Mouse (Mus musculus): Measurements from ENCODE around the gene Ptprn2.

Ptprn2 gene

DNA sequence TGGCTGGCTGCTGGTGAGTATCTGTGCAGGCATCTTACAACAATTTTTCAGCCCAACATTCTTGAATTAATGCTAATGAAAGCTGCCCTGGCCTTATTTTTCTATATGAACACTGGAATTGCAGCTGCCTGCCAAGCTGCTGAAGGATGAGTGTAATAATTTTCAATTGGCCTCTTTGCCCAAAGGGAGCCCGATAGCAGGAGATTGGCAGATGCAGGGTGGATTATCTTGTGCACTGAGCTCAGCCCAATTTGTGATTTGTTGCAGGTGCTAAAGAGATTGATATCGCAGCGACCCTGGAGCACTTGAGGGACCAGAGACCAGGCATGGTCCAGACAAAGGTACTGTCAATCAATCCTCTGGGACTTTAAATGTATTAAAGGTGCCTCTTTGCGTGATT lies 783.8 kb downstream of the Ptprn2 start:
- in situ Hi-C loops (cut with MboI; ENCODE audit: low pct_unique_long_range_greater_than_20kb in 1 of 2, low sequenced_read_pairs in 2 of 2, unreplicated experiment in 1 of 2): no loop called here

DNA sequence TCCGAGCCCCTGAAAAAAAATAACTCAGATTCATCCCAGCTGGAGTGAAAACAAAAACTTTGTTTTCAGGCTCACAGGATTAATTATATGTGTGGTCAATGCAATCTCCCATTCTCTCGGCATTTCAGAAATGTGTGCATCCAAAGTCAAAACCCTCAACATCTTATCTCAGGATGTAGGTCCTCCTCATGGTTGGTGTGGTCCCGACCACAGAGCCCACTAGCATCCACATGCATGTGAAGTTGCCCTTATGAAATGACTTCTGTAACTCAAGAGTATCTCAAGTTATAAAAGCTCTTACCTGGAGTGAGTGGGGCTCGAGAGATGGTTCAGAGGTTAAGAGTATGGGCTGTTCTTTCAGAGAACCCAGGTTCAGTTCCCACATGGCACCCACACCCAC lies 784.7 kb downstream of the Ptprn2 start:
- in situ Hi-C loops (cut with MboI; ENCODE audit: low pct_unique_long_range_greater_than_20kb in 1 of 2, low sequenced_read_pairs in 2 of 2, unreplicated experiment in 1 of 2): no loop called here

DNA sequence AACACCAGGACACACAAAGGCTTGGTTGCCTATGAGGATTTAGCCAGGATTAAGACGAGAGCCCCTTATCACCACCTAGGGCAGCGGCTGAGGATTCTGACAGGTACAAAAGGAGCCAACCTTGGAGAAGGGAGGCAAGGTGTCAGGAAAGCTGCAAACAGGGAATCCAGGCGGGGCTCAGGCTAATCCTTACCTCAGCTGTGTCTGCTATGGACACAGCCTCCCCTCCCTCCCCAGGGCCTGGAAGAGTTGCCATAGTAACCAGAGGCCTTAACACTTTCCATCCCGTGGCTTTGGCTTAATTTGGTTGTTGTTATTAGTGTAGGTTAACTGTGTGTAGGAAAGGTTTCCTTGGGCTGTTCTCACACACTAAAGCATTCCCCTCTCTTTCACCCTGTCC lies 787.6 kb downstream of the Ptprn2 start:
- in situ Hi-C loops (cut with MboI; ENCODE audit: low pct_unique_long_range_greater_than_20kb in 1 of 2, low sequenced_read_pairs in 2 of 2, unreplicated experiment in 1 of 2): no loop called here

DNA sequence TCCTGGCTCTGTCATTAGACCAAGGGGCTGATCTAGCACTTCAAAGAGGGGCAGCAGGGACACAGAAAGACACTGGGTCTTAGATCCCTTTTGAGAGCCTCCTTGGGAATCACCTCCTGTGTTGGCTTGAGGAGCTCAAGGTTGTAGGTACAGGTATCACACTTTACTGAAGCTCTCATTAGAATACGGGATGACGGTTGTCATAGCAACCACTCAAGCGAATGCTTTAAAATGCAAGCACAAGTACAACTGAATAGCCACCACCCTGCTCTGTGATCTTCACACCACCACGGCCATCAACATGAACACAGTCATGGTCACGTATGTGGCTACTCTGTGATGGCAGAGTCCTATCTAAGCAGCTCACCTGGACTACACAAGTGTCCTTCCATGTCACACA lies 789.1 kb downstream of the Ptprn2 start:
- in situ Hi-C loops (cut with MboI; ENCODE audit: low pct_unique_long_range_greater_than_20kb in 1 of 2, low sequenced_read_pairs in 2 of 2, unreplicated experiment in 1 of 2): no loop called here

DNA sequence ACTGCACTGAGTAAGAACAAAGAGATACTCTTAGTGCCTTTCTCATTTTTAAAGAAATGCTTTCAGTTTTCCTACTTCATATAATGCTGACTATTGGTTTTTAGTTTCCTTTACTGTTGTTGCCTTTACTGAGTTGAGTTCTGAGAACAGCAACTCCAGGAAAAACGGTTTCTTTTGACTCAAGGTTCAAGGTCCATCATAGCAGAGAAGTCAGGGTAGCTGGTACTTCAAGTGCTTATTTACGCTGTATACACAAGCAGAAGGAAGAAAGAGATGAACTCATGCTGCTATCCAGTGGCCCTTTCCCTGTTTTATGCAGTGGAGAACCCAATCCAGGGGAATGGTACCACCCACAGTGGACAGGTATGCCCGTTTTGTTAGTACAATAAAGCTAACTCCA lies 795.3 kb downstream of the Ptprn2 start:
- in situ Hi-C loops (cut with MboI; ENCODE audit: low pct_unique_long_range_greater_than_20kb in 1 of 2, low sequenced_read_pairs in 2 of 2, unreplicated experiment in 1 of 2): no loop called here

DNA sequence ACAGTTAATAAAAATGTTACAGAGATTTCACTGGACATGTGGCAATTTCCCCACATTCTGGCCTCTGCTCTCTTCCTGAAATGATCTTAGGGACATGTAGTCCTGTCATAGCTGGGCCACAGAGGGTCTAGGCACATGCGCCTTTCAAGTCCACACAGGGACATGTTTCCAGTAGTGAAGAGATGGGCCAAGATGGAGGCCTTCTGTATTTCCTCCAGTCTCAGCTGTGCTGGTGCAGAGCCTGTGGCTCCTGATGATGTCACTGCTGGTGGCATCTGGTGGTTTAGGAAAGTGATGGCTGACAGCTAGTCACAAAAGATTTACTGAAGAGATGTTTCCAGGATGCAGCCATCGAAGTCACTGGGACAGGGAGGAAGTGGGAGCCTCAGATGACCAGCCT lies 797.1 kb downstream of the Ptprn2 start:
- in situ Hi-C loops (cut with MboI; ENCODE audit: low pct_unique_long_range_greater_than_20kb in 1 of 2, low sequenced_read_pairs in 2 of 2, unreplicated experiment in 1 of 2): no loop called here

DNA sequence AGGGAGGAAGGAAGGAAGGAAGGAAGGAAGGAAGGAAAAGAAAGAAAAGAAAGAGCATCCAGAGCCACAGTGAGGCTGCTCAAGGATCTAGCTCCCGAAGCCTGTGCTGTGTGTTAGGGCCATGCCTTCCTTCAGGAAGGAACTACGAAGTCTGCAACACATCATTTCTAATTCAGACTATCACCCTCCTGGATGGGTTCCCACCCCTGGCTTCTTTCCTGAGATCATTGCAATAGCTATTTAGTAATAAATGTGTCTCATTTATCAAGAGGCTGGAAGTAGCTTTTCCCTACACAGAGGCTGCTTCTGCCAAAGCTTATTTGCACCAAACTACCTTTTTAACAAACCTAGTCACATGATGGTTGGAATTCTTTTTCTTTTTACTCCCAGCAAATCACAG lies 801.9 kb downstream of the Ptprn2 start:
- in situ Hi-C loops (cut with MboI; ENCODE audit: low pct_unique_long_range_greater_than_20kb in 1 of 2, low sequenced_read_pairs in 2 of 2, unreplicated experiment in 1 of 2): no loop called here

DNA sequence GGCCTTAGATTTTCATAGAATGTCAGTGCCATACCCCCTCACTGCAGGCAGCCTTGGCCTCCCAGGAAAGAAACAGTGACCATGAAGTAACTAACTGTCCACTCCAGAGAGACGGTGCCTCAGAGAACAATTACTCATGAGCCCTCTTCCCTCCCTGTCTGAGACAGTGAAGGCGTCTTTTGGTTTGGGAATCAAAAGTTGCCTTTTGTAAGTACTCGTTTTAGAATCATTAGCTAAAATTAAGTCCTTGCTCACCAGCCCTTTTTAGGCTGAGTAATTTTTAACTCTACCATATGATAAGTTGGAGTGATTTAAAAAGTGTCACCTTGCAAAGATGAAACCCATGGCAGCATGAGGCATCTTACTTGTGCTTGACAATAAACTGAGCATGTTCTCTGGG lies 806.4 kb downstream of the Ptprn2 start:
- in situ Hi-C loops (cut with MboI; ENCODE audit: low pct_unique_long_range_greater_than_20kb in 1 of 2, low sequenced_read_pairs in 2 of 2, unreplicated experiment in 1 of 2): no loop called here

DNA sequence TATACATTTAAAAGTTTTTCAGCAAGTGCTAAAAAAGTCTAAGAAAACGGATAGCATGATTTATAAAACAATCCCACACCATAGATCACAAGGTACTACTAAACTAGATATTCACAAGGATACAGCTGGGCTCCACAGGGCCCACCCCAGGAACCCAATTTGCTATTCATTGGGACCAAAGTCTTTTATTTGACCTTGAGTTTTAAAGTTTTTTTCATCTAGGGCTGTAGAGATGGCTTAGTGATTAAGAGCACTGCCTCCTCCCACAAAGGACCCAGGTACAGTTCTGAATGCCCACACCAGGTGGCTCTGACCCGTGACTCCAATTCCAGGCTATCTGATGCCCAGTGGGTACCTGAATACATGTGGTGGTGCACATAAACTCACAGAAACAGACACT lies 811.3 kb downstream of the Ptprn2 start:
- in situ Hi-C loops (cut with MboI; ENCODE audit: low pct_unique_long_range_greater_than_20kb in 1 of 2, low sequenced_read_pairs in 2 of 2, unreplicated experiment in 1 of 2): no loop called here

DNA sequence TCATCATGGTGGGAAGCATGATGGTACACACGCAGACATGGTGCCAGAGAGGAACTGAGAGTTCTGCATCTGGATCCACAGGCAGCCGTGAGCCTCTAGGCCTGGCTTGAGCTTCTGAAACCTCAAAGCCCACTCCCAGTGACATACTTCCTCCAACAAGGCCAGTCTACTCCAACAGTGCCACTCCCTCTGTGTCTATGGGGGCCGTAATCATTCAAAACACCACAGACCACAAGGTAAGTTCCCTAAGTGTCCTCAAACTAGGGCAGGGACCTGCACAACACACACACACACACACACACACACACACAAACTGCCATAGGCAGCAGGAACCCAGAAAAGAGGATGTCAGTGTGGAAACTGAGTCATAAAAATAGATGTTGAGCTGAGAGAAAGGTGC lies 813.6 kb downstream of the Ptprn2 start:
- in situ Hi-C loops (cut with MboI; ENCODE audit: low pct_unique_long_range_greater_than_20kb in 1 of 2, low sequenced_read_pairs in 2 of 2, unreplicated experiment in 1 of 2): no loop called here

DNA sequence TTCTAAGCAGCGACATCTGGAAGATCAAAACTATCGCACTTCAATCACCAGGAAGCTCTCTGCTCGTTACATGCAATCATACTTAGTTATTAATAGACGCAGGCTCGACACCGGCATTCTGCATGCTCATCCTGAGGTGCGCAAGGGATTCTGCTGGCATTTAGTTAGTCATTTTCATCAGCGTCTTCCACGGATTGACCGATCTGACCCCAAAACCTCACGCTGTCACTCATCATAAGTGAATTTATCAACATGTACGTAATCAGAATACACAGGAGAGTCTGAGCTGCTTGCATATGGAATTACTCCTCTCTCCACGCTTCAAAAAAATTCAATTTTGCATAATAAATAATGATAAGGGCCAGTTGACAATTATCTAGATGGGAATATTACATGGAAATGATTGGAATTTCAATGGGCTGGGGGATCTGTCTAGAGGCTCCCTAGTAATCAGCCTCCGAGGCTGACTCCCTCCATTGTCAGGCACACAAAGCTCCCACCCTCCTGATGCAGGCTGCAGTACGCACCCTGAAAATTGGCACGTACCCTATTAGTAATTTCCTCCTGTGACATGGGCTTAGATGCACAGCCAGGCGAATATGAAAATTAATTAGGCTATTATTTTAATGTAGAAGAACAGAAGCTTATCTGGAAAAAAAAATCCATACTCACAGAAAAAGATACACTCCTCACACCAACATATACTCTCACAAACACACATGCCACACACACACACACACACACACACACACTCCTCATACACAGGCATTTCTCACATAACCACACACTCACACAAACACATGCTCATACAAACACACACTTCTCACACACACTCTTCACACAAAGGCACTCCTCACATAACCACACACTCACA lies 819.5 kb downstream of the Ptprn2 start:
- in situ Hi-C loops (cut with MboI; ENCODE audit: low pct_unique_long_range_greater_than_20kb in 1 of 2, low sequenced_read_pairs in 2 of 2, unreplicated experiment in 1 of 2): no loop called here

DNA sequence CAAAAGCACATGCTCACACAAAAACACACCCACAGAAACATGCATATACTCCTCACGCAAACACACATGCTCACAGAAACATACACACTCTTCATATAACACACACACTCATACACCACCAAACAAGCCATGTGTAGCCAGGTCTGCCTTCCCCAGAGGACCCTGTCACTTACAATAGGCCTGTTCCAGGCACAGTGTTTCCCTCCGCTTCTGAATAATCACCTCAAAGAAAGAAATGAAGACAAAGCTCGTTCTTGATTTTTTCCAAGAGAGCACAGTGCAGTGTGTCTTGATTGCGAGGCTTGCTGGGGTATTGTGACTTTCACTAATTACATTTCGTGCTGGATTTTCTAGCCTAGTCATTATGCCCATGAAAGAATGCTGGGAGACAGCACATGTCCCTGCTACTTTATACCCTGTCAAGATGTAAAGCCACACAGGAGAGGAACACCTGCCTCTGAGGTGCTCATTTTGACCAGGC lies 820.1 kb downstream of the Ptprn2 start:
- in situ Hi-C loops (cut with MboI; ENCODE audit: low pct_unique_long_range_greater_than_20kb in 1 of 2, low sequenced_read_pairs in 2 of 2, unreplicated experiment in 1 of 2): no loop called here

DNA sequence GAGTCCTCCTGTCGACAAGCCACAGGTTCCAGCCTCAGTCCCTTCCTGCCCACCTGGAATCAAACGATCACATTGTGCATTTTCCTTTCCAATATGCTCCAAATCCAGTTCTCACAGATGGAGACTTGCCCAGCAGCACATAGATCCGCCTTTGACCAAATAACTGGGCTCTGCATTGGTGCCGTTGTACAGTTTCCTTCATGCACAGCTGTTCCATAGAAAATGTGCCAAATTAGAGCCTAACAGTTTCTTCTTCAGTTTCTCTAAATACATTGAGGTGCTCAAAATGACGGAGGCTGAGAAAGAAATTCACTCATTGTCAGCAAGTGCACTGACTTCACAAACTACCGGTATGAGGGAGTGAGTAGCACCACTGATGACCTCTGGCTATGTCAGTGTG lies 826.6 kb downstream of the Ptprn2 start:
- in situ Hi-C loops (cut with MboI; ENCODE audit: low pct_unique_long_range_greater_than_20kb in 1 of 2, low sequenced_read_pairs in 2 of 2, unreplicated experiment in 1 of 2): no loop called here

DNA sequence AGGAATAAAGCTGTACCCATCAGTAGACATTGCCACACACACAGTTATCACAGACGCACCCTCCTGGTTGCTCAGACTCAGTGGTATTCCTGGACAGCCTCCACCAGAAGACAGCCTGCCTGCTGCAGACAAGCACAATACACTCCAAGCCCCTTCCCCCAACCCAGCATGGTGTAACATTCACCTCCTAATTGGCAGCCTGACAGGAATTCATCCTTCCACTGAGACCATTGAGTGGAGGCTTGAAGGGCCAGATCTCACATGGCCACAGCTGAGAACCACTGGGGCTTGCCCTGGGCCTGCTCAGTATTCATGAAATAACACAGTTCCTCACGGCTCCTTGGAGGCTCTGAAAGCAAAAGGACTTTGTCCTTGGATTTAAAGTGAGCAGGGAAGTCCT lies 829.5 kb downstream of the Ptprn2 start:
- in situ Hi-C loops (cut with MboI; ENCODE audit: low pct_unique_long_range_greater_than_20kb in 1 of 2, low sequenced_read_pairs in 2 of 2, unreplicated experiment in 1 of 2): no loop called here

DNA sequence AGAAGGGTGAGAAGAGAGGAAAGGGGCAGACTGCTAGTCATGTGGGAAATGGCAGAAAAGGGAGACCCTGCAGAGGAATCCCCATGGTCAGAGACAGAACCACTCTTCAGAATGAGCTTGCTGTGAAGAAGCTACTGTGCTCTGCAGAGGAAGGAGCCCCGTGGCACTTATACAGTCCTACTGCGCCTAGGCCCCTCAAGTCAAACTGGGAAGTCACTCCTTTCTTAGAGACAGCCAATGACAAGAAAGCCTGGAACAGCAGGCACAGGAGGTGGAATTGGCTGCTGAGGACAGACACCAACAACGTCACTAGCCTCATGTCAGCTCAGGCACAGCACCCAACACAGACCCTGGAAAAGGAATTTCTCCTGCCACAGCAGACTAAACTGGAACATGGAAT lies 830.1 kb downstream of the Ptprn2 start:
- in situ Hi-C loops (cut with MboI; ENCODE audit: low pct_unique_long_range_greater_than_20kb in 1 of 2, low sequenced_read_pairs in 2 of 2, unreplicated experiment in 1 of 2): no loop called here

DNA sequence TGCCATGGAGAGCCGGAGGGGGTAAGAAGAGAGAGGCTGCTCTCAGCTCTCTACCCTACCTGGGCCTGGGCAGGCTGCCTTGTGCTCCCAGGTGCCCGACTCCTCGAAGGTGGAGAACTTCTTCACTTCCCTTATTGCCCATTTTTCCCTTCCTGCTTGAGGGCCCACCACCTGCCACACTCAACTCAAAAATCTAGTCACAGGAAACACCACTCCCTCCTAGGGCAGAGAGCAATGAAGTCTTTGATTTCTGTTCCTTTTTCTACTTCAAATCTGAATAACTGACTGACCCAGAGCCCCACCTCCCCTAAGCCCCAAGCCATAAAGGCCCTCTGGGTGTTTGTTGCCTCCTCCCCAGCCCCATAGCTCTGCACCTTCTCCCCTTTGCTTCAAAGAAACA lies 832.7 kb downstream of the Ptprn2 start:
- in situ Hi-C loops (cut with MboI; ENCODE audit: low pct_unique_long_range_greater_than_20kb in 1 of 2, low sequenced_read_pairs in 2 of 2, unreplicated experiment in 1 of 2): no loop called here

DNA sequence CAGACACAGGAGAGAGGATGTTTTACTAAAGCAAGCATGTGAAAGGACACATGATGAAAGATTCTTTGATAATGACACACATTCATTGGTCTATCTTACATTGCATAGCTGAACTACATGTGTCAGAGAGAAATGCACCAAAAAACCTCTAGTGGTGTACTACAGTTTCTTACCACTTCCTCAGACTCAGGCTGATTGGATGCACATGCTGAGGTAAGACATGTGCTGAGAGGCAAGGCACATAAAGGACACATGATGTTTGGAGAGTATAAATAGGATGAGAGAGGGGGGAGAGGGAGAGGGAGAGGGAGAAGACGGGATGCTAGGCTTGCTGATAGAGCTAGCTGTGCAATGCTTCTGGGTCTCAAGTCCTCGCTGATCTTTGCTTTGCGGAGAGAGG lies 837.5 kb downstream of the Ptprn2 start:
- in situ Hi-C loops (cut with MboI; ENCODE audit: low pct_unique_long_range_greater_than_20kb in 1 of 2, low sequenced_read_pairs in 2 of 2, unreplicated experiment in 1 of 2): no loop called here
